In genomic region chr10:27968202-27968601, GRCm38 (mm10) we compare ENCODE assay signal across 20 mouse cellular contexts.
DNase-seq lines count a peak whose midpoint lies in the region; TF ChIP-seq lines count a peak whose summit lies in the region.
"Had no signal": no experiment of that assay in that cellular context is flagged by ENCODE, and none has a peak within 500 bp of the region (broad histone marks: within the 10 kb centered on the region; RNA-seq: fewer than 3 reads in every experiment).

No protein-coding gene starts in this region.

- peak overlapping the region; percentile 26 for H3K4me2 ChIP-seq in myocyte (ENCODE audit: low read depth)
- H3K4me2 ChIP-seq: embryonic facial prominence, embryonic 12.5 days; forebrain, embryonic 13.5 days; forebrain, embryonic 15.5 days had no signal

- no peak overlapping the region for H3K4me3 ChIP-seq in myocyte
- H3K4me3 ChIP-seq: embryonic facial prominence, embryonic 10.5 days; embryonic facial prominence, embryonic 12.5 days; forebrain, embryonic 13.5 days; forebrain, embryonic 15.5 days had no signal

- no peaks in the 10 kb centered on the region for H3K79me2 ChIP-seq in myocyte (ENCODE audit: control insufficient read depth, insufficient read depth)

- no peaks in the 10 kb centered on the region for H3K27me3 ChIP-seq in myocyte (ENCODE audit: control insufficient read depth, insufficient read depth, insufficient read length)
- H3K27me3 ChIP-seq: CH12.LX; embryonic facial prominence, embryonic 12.5 days; forebrain, embryonic 13.5 days; forebrain, embryonic 15.5 days had no signal

- peak; percentile 65 for DNase-seq in 3T3-L1 (ENCODE audit: low read depth, low spot score)
- peak; percentile 88 for DNase-seq in Muller cell, postnatal 12 days (ENCODE audit: inconsistent ontology term)
- no peak for DNase-seq in left cerebral cortex, adult 8-10 months (ENCODE audit: low spot score in 2 of 2)
- no peak for DNase-seq in heart, postnatal 36 days
- DNase-seq: adrenal gland, adult 8-10 months; adrenal gland, postnatal 14 days; adrenal gland, postnatal 36 days; cerebellum, adult 11-12 months; cerebellum, adult 2 months; cerebellum, adult 9-10 months; cerebellum, postnatal 10 days; cerebellum, postnatal 25 days; forebrain, postnatal 0 days had no signal

- no peak overlapping the region for H3ac ChIP-seq in myocyte (ENCODE audit: control insufficient read depth, insufficient read length)

- TF ChIP-seq POLR2A in myocyte (IDR thresholded peaks at IDR 0.05; ENCODE audit: insufficient read length, low read depth), result no peak

- intact Hi-C loops in heart, postnatal 36 days (cut with DNase I), result no loop called here

- no peaks in the 10 kb centered on the region for H3K36me3 ChIP-seq in myocyte (ENCODE audit: control insufficient read depth, insufficient read depth)
- H3K36me3 ChIP-seq: embryonic facial prominence, embryonic 10.5 days; embryonic facial prominence, embryonic 12.5 days; forebrain, embryonic 15.5 days; G1E had no signal

TF ChIP-seq in myocyte, 11 proteins besides CTCF, POLR2A, EP300 and RAD21:
- TF ChIP-seq E2F4 (IDR thresholded peaks at IDR 0.05; ENCODE audit: insufficient read depth), result no peak
- TF ChIP-seq USF1 (IDR thresholded peaks at IDR 0.05; ENCODE audit: low read depth), result peak; percentile 90
- TF ChIP-seq SRF (IDR thresholded peaks at IDR 0.05; ENCODE audit: control insufficient read depth, insufficient read length, low read depth), result no peak
- TF ChIP-seq MAX (IDR thresholded peaks at IDR 0.05; ENCODE audit: low read depth), result no peak
- TF ChIP-seq MYOD1 (IDR thresholded peaks at IDR 0.05; ENCODE audit: control insufficient read depth in 1 of 3, insufficient read length in 2 of 3, low read depth in 2 of 3), result no peak
- TF ChIP-seq CEBPB (IDR thresholded peaks at IDR 0.05; ENCODE audit: insufficient read depth, poor library complexity, severe bottlenecking), result 0 out of 2 replicates have a peak, but pooled peaks have one; percentile 25
- TF ChIP-seq MYOG (IDR thresholded peaks at IDR 0.05; ENCODE audit: control insufficient read depth in 1 of 3, insufficient read depth in 1 of 3, insufficient read length in 2 of 3, low read depth in 2 of 3), result no peak
- no peak for TF ChIP-seq REST (IDR thresholded peaks at IDR 0.05; ENCODE audit: insufficient read depth, insufficient read length)
- TF ChIP-seq POLR2AphosphoS2 (IDR thresholded peaks at IDR 0.05; ENCODE audit: insufficient read length, low read depth), result no peak
- no peak for TF ChIP-seq TCF3 (IDR thresholded peaks at IDR 0.05; ENCODE audit: insufficient read length, low read depth)

Comparison
In these comparisons a context has a peak if more than half of its experiments do, and no peak if none do; other contexts are left out.
1. DNase-seq: peak in 3T3-L1 (single experiment) and Muller cell, postnatal 12 days (single experiment); none in left cerebral cortex, adult 8-10 months (0 of 2) and heart, postnatal 36 days (0 of 2).